Mouse (Mus musculus) heart, adult 2 months (tissue): ENCODE measurements around the gene 9130230L23Rik. TPM values are rescaled to one million over a fixed set of nuclear protein-coding genes. Genes with fewer than 3 reads are reported as not detected.
A peak's percentile ranks its signal among the peaks of the same experiment; 100 is the strongest.

Source experiments
- DNase-seq, 2 experiments: peaks; one replicate each; pipeline ENCODE4 v3.0.0; 2021
- H3K27ac ChIP-seq: fragments of 200-600 bp; 2 replicates; pipeline ENCODE4 v1.8.1; 2022
- H3K27me3 ChIP-seq: fragments of 200-500 bp; 2 replicates; pipeline ENCODE4 v1.6.1; 2012; ENCODE audit warnings: mild to moderate bottlenecking, low read length, inconsistent platforms, mixed read lengths; ENCODE audit not compliant: control insufficient read depth, insufficient read depth
- H3K36me3 ChIP-seq: fragments of 200-500 bp; 2 replicates; pipeline ENCODE4 v1.6.1; 2012; ENCODE audit warnings: low read length, inconsistent platforms; ENCODE audit not compliant: control insufficient read depth, insufficient read depth
- H3K4me1 ChIP-seq: fragments of 200-500 bp; 2 replicates; pipeline ENCODE4 v1.6.1; 2011; ENCODE audit warnings: low read length; ENCODE audit not compliant: control insufficient read depth, insufficient read depth
- H3K4me3 ChIP-seq: fragments of 200-600 bp; 2 replicates; pipeline ENCODE4 v1.8.1; 2022
- H3K79me2 ChIP-seq: fragments of 200-500 bp; replicated peaks from 2 replicates; pipeline ENCODE4 v1.6.1; 2012; ENCODE audit warnings: mild to moderate bottlenecking, inconsistent platforms, low read length, moderate library complexity, mixed read lengths; ENCODE audit not compliant: control insufficient read depth, insufficient read depth
- H3K9ac ChIP-seq: fragments of 200-500 bp; 2 replicates; pipeline ENCODE4 v1.6.1; 2012; ENCODE audit warnings: low read depth, mild to moderate bottlenecking, control low read depth, inconsistent platforms, low read length, mixed read lengths
- CTCF ChIP-seq: fragments of 200-600 bp; IDR thresholded peaks from 2 replicates; pipeline ENCODE4 v1.8.1; 2022; ENCODE audit warnings: antibody characterized with exemption, mild to moderate bottlenecking, moderate library complexity
- EP300 ChIP-seq: fragments of 200-500 bp; IDR thresholded peaks from 2 replicates; pipeline ENCODE4 v1.6.1; 2011; ENCODE audit warnings: low read depth, low read length, control low read depth; ENCODE audit not compliant: insufficient read depth
- POLR2A ChIP-seq: fragments of 200-500 bp; IDR thresholded peaks from 2 replicates; pipeline ENCODE4 v1.6.1; 2011; ENCODE audit warnings: mild to moderate bottlenecking, low read depth, low read length, control low read depth; ENCODE audit not compliant: insufficient read depth
- WGBS: fragments of 180-500 bp; shearing (Covaris S2); methylation state at CpG from one replicate; pipeline ENCODE4 v1.1.7; 2018; 5-methylcytosine and 5-hydroxymethylcytosine counted together
- intact Hi-C: fragments of 180-260 bp; cut with DNase I; formaldehyde crosslinking; loops from one replicate; pipeline ENCODE4 v1.15.1; 2025
- polyA plus RNA-seq: library from polyadenylated mRNA; depleted of rRNA; stranded (reverse); fragments of >200 nt; gene quantifications from 2 replicates; pipeline ENCODE4 v1.2.3, GENCODE M21; 2012
- total RNA-seq, 2 experiments: library from RNA; stranded (reverse); gene quantifications; 2 replicates each; pipeline ENCODE4 v1.2.3; 2021

The 9130230L23Rik gene
- total and polyA plus RNA-seq, 3 experiments, result 0.27 TPM; not detected in 2

GRCm38 (mm10) chr5:65959893-65960596, 44.0 kb downstream of the 9130230L23Rik start:
- no peak overlapping the region for H3K4me3 ChIP-seq
- H3K27ac ChIP-seq, result no peak overlapping the region
- TF ChIP-seq POLR2A (no peak), EP300 (no peak), CTCF (no peak)
- no peak overlapping the region for H3K9ac ChIP-seq
- H3K79me2 ChIP-seq, result no peaks in the 10 kb centered on the region
- DNase-seq, result no peak
- H3K4me1 ChIP-seq, result no peaks in the 10 kb centered on the region
- no peaks in the 10 kb centered on the region for H3K27me3 ChIP-seq
- no peaks in the 10 kb centered on the region for H3K36me3 ChIP-seq
- intact Hi-C loops, result no loop called here
- WGBS, result 74% methylated on average over 5 of the region's 5 CpGs

DNA sequence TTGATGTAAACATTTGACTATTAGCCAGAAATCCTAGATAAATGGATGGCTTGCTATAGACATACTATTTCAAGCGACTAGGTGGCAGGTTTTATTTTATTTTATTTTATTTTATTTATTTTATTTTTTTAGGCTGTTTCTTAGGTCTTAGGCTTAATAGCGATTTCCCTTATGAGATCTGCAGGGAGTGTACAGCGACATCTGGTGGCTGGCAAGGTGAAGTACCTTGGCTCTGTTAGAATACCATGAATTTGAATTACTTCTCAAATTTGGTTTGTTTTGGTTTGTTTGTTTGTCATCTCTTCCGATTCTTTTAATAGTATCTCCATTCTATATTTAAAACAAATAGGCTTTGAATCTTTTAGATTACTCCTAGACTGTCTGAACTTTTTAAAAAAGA, 45.5 kb downstream of the 9130230L23Rik start:
- TF ChIP-seq CTCF (peak; percentile 98), EP300 (no peak), POLR2A (no peak)
- H3K4me3 ChIP-seq, result no peak overlapping the region
- WGBS, result 2% methylated on average over 4 of the region's 4 CpGs
- no peaks in the 10 kb centered on the region for H3K79me2 ChIP-seq
- no peaks in the 10 kb centered on the region for H3K36me3 ChIP-seq
- H3K27me3 ChIP-seq, result no peaks in the 10 kb centered on the region
- H3K9ac ChIP-seq, result no peak overlapping the region
- intact Hi-C loops, result no loop called here
- no peaks in the 10 kb centered on the region for H3K4me1 ChIP-seq
- no peak overlapping the region for H3K27ac ChIP-seq
- DNase-seq, result peak in 1 of 2 experiments; percentile 39

DNA sequence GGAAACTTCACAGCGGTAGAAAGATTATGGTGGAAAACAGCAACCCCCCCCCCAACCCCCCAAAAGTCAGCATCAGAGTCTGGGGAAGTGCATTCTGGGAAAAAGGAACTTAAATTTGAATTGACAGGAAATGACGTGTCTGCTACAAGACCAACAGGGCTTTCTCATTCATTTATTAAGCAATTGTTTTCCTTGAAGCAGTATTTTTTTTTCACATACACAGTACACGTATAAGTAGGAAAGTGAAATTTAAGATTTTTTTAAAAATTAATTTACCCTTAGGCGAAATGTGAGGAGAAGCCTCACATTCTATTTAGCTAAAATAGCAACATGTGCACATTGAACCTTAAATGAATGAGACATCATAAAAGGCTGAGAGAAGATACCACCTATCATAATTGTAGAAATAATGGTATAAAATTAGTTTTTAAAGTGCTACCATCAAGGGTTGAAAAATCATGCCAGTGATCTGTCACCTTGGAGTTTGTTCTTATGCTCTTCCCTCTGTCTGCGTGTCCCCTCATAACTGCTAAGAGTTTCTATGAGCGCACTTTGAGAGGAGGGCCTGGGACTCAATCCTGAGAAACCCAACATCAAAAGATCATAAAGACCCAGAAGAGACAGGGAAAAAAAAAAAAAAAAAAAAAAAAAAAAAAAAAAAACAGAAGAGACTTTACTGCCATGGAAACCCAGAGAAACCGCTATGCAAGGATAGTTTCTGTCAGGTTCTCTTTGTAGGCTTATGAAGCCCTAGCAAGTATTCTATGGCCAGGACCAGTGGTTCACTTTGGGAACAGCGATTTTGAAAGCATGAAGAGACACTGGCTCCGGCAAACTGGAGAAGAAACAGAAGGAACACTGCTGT, 47.7 kb downstream of the 9130230L23Rik start:
- Histone ChIP-seq H3K4me3 (peak overlapping the region; percentile 47), H3K4me1 (no peaks in the 10 kb centered on the region), H3K27me3 (no peaks in the 10 kb centered on the region), H3K27ac (no peak overlapping the region), H3K36me3 (no peaks in the 10 kb centered on the region), H3K79me2 (no peaks in the 10 kb centered on the region), H3K9ac (no peak overlapping the region; the same call in 1 of the 2 replicates)
- 75% methylated on average over 9 of the region's 9 CpGs for whole genome bisulfite sequencing
- no peak for DNase-seq
- intact Hi-C loops, result no loop called here
- TF ChIP-seq CTCF, result no peak
- no peak for TF ChIP-seq POLR2A
- no peak for TF ChIP-seq EP300

DNA sequence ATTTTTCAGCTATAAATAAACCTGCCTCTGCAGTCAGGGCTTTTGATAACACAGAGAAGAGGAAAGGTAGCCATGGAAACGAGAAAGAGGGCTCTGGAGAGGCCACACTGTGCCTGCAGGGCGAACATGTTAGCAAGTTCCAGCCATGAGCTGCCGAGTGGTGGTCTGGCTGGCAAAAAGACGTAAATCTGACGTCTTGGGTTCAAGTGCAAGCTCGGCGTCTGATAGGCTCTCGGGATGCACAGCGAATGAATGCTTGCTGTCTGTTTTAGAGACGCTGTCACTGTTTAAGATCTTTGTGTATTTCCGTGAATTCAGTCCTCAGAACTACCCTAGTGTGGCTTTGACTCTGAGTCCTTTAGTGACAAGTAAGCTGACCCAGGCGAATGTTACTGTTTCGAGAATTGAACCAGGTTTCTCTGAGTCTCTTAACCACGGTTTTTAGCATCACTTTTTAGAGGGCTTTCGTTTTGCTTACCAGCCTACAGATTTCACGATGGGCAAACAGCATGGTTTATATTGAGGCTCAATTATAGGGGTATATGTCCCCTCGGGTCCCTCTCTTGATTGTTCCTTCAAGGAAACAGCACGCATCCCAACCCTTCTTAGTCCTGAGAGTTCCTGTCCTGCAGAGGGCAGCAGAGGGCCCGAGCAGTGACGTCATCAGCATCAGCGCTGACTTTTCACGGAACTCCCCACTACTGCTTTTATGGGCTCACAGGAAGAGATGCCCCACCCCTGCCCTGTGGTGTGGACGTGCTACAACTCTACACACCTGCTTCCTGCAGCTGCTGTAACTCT, 48.5 kb downstream of the 9130230L23Rik start:
- WGBS, result 17% methylated on average over 23 of the region's 23 CpGs
- Histone ChIP-seq H3K79me2 (no peaks in the 10 kb centered on the region), H3K36me3 (no peaks in the 10 kb centered on the region), H3K27ac (no peak overlapping the region), H3K9ac (no peak overlapping the region; the same call in 1 of the 2 replicates), H3K4me1 (no peaks in the 10 kb centered on the region), H3K4me3 (peak overlapping the region; percentile 47), H3K27me3 (no peaks in the 10 kb centered on the region)
- intact Hi-C loops, result no loop called here
- TF ChIP-seq CTCF (peak; percentile 92), POLR2A (no peak), EP300 (no peak)
- DNase-seq, result peak; percentile 87 to 88

GRCm38 (mm10) chr5:65954130-65955080, 49.7 kb downstream of the 9130230L23Rik start:
- no peaks in the 10 kb centered on the region for H3K27me3 ChIP-seq
- H3K27ac ChIP-seq, result no peak overlapping the region
- no peaks in the 10 kb centered on the region for H3K79me2 ChIP-seq
- 89% methylated on average over 16 of the region's 16 CpGs for WGBS
- DNase-seq, result no peak
- TF ChIP-seq POLR2A (no peak), CTCF (no peak), EP300 (no peak)
- intact Hi-C loops, result no loop called here
- H3K4me3 ChIP-seq, result no peak overlapping the region
- no peaks in the 10 kb centered on the region for H3K4me1 ChIP-seq
- H3K9ac ChIP-seq, result no peak overlapping the region
- no peaks in the 10 kb centered on the region for H3K36me3 ChIP-seq
